ENCODE assay signal across 21 mouse cellular contexts in genomic region chr1:57917342-57917741, GRCm38 (mm10).
DNase-seq lines count a peak whose midpoint lies in the region; ATAC-seq and TF ChIP-seq lines count a peak whose summit lies in the region.
"Had no signal": no experiment of that assay in that cellular context is flagged by ENCODE, and none has a peak within 500 bp of the region (broad histone marks: within the 10 kb centered on the region; RNA-seq: fewer than 3 reads in every experiment).

No protein-coding gene starts in this region.

- no peaks in the 10 kb centered on the region for H3K9me3 ChIP-seq in kidney, postnatal 0 days (replicated peaks; ENCODE audit: low read length)
- no peaks in the 10 kb centered on the region for H3K9me3 ChIP-seq in intestine, embryonic 16.5 days (ENCODE audit: control insufficient read depth, low read length)
- H3K9me3 ChIP-seq: embryonic facial prominence, embryonic 10.5 days; embryonic facial prominence, embryonic 12.5 days; forebrain, embryonic 13.5 days; forebrain, embryonic 15.5 days had no signal

- H3K27me3 ChIP-seq in kidney, postnatal 0 days (ENCODE audit: insufficient read depth, low read length), result no peaks in the 10 kb centered on the region
- peaks cover 3% of the 10 kb centered on the region; the same call in 1 of the 2 replicates for H3K27me3 ChIP-seq in intestine, embryonic 16.5 days (replicated peaks; ENCODE audit: control insufficient read depth, insufficient read depth, low read length)
- H3K27me3 ChIP-seq: embryonic facial prominence, embryonic 12.5 days; forebrain, embryonic 13.5 days; forebrain, embryonic 15.5 days had no signal

- no peak overlapping the region for H3K4me3 ChIP-seq in kidney, postnatal 0 days (replicated peaks; ENCODE audit: low read depth, low read length)
- H3K4me3 ChIP-seq in intestine, embryonic 16.5 days (ENCODE audit: low read length), result no peak overlapping the region
- H3K4me3 ChIP-seq: embryonic facial prominence, embryonic 10.5 days; embryonic facial prominence, embryonic 12.5 days; forebrain, embryonic 13.5 days; forebrain, embryonic 15.5 days had no signal

- DNase-seq in kidney, postnatal 0 days (ENCODE audit: low spot score), result peak; percentile 30
- no peak for DNase-seq in kidney, postnatal 25 days
- DNase-seq in large intestine, adult 2 months (ENCODE audit: low read depth, low spot score), result peak; percentile 4
- DNase-seq in spleen, postnatal 10 days (ENCODE audit: low spot score in 2 of 2), result no peak
- no peak for DNase-seq in embryo, embryonic 10.5 days (ENCODE audit: low spot score)
- DNase-seq in lung, postnatal 14 days, result no peak
- DNase-seq: adrenal gland, adult 2 months; adrenal gland, postnatal 10 days; adrenal gland, postnatal 25 days; cerebellum, adult 11 months; cerebellum, adult 18-20 months; cerebellum, adult 8-10 months; cerebellum, adult 9-11 months; cerebellum, postnatal 14 days; cerebellum, postnatal 36 days; forebrain, postnatal 0 days had no signal

- H3K9ac ChIP-seq in kidney, postnatal 0 days (ENCODE audit: low read depth, low read length), result no peak overlapping the region
- no peak overlapping the region for H3K9ac ChIP-seq in intestine, embryonic 16.5 days (ENCODE audit: low read depth, low read length)
- H3K9ac ChIP-seq: embryonic facial prominence, embryonic 12.5 days; forebrain, embryonic 13.5 days; forebrain, embryonic 15.5 days; forebrain, postnatal 0 days had no signal

- no peak for TF ChIP-seq CTCF in kidney, postnatal 0 days (IDR thresholded peaks at IDR 0.05; ENCODE audit: low read depth)

- H3K27ac ChIP-seq in kidney, postnatal 0 days, result no peak overlapping the region
- no peak overlapping the region for H3K27ac ChIP-seq in intestine, embryonic 16.5 days (ENCODE audit: low read length)
- H3K27ac ChIP-seq: embryonic facial prominence, embryonic 10.5 days; embryonic facial prominence, embryonic 12.5 days; forebrain, embryonic 13.5 days; forebrain, embryonic 15.5 days had no signal

- H3K36me3 ChIP-seq in kidney, postnatal 0 days (ENCODE audit: insufficient read depth, low read length), result 0 out of 2 replicates have a peak, but pooled peaks cover 3% of the 10 kb centered on the region
- H3K36me3 ChIP-seq in intestine, embryonic 16.5 days (ENCODE audit: control insufficient read depth, insufficient read depth, low read length), result no peaks in the 10 kb centered on the region
- H3K36me3 ChIP-seq: embryonic facial prominence, embryonic 10.5 days; forebrain, embryonic 15.5 days had no signal

- WGBS in kidney, postnatal 0 days, result 45% methylated on average over 5 of the region's 5 CpGs
- WGBS in intestine, embryonic 16.5 days, result 50% methylated on average over 5 of the region's 5 CpGs
- WGBS in large intestine, adult 2 months, result 18% methylated on average over 5 of the region's 5 CpGs

- H3K4me2 ChIP-seq in kidney, postnatal 0 days (ENCODE audit: low read length), result no peak overlapping the region
- no peak overlapping the region for H3K4me2 ChIP-seq in intestine, embryonic 16.5 days (ENCODE audit: low read depth, low read length)
- H3K4me2 ChIP-seq: embryonic facial prominence, embryonic 12.5 days; forebrain, embryonic 13.5 days; forebrain, embryonic 15.5 days had no signal

- ATAC-seq in kidney, postnatal 0 days (replicated peaks; ENCODE audit: low FRiP score, low read depth), result no peak
- ATAC-seq in intestine, embryonic 16.5 days, result peak; percentile 78
- ATAC-seq: forebrain, embryonic 13.5 days; forebrain, embryonic 15.5 days; forebrain, postnatal 0 days had no signal

- no peaks in the 10 kb centered on the region for H3K4me1 ChIP-seq in kidney, postnatal 0 days (replicated peaks; ENCODE audit: insufficient read depth, low read length)
- no peaks in the 10 kb centered on the region for H3K4me1 ChIP-seq in intestine, embryonic 16.5 days (ENCODE audit: control insufficient read depth, insufficient read depth, low read length)
- H3K4me1 ChIP-seq: embryonic facial prominence, embryonic 10.5 days; embryonic facial prominence, embryonic 12.5 days; forebrain, embryonic 13.5 days; forebrain, embryonic 15.5 days had no signal

Comparison
In these comparisons a context has a peak if more than half of its experiments do, and no peak if none do; other contexts are left out.
1. DNase-seq: peak in kidney, postnatal 0 days (single experiment) and large intestine, adult 2 months (single experiment); none in kidney, postnatal 25 days (0 of 2), spleen, postnatal 10 days (0 of 2), embryo, embryonic 10.5 days (single experiment) and lung, postnatal 14 days (single experiment).